Mouse (Mus musculus) ES-E14 (cell line): Measurements from ENCODE around the gene Frat2. TPM values are rescaled to one million over a fixed set of nuclear protein-coding genes. Genes with fewer than 3 reads are reported as not detected.

Experiments
- DNase-seq: peaks from one replicate; pipeline ENCODE4 v3.0.0-alpha.2; 2013; ENCODE audit warnings: low read depth, low spot score
- H3K27ac ChIP-seq: 2 replicates; pipeline ENCODE4 v1.5.1; 2012; ENCODE audit warnings: low read depth, mild to moderate bottlenecking, low read length, moderate library complexity, mixed read lengths; ENCODE audit not compliant: poor library complexity, insufficient read depth, severe bottlenecking
- H3K36me3 ChIP-seq: 2 replicates; pipeline ENCODE4 v1.6.1; 2012; ENCODE audit warnings: mild to moderate bottlenecking, low read length, moderate library complexity, mixed read lengths; ENCODE audit not compliant: control insufficient read depth, poor library complexity, insufficient read depth, severe bottlenecking
- H3K4me1 ChIP-seq, 2 experiments: fragments of 150-350 bp in 1 of 2; sonication (generic) in 1 of 2; 2 replicates each; pipeline ENCODE4 v1.6.1; 2012; ENCODE audit warnings: low read length in 2 of 2, mild to moderate bottlenecking in 1 of 2, mixed read lengths in 1 of 2; ENCODE audit not compliant: control insufficient read depth in 2 of 2, insufficient read depth in 2 of 2, poor library complexity in 1 of 2
- H3K4me3 ChIP-seq, 2 experiments: fragments of 150-350 bp in 1 of 2; sonication (generic) in 1 of 2; 2 replicates each; pipeline ENCODE4 v1.5.1; 2012; ENCODE audit warnings: low read length in 2 of 2, low read depth in 1 of 2, mild to moderate bottlenecking in 1 of 2, mixed read lengths in 1 of 2; ENCODE audit not compliant: insufficient read depth in 1 of 2, poor library complexity in 1 of 2, severe bottlenecking in 1 of 2
- H3K9ac ChIP-seq: 2 replicates; pipeline ENCODE4 v1.6.1; 2012; ENCODE audit warnings: low read depth, mild to moderate bottlenecking, low read length, mixed read lengths; ENCODE audit not compliant: poor library complexity, insufficient read depth, severe bottlenecking
- H3K9me3 ChIP-seq: fragments of 150-350 bp; sonication (generic); 2 replicates; pipeline ENCODE4 v1.6.1; 2012; ENCODE audit warnings: low read depth, mild to moderate bottlenecking, low read length; ENCODE audit not compliant: control insufficient read depth, insufficient read depth
- CHD2 ChIP-seq: IDR thresholded peaks from 2 replicates; pipeline ENCODE4 v1.6.1; 2014; ENCODE audit warnings: mild to moderate bottlenecking, low read depth, low read length, inconsistent platforms
- HCFC1 ChIP-seq: IDR thresholded peaks from 2 replicates; pipeline ENCODE4 v1.6.1; 2012; ENCODE audit warnings: low read length, inconsistent platforms, borderline replicate concordance; ENCODE audit not compliant: insufficient read depth
- MAFK ChIP-seq: IDR thresholded peaks from 2 replicates; pipeline ENCODE4 v1.6.1; 2014; ENCODE audit warnings: mild to moderate bottlenecking, low read depth, low read length, inconsistent platforms; ENCODE audit not compliant: insufficient read depth
- ZC3H11A ChIP-seq: IDR thresholded peaks from 2 replicates; pipeline ENCODE4 v1.6.1; 2012; ENCODE audit warnings: low read depth, mild to moderate bottlenecking, inconsistent platforms, low read length, borderline replicate concordance
- ZNF384 ChIP-seq: IDR thresholded peaks from 2 replicates; pipeline ENCODE4 v1.6.1; 2012; ENCODE audit warnings: low read depth, low read length, inconsistent platforms
- in situ Hi-C, 2 experiments: fragments of 600-800 bp; cut with MboI; formaldehyde crosslinking; loops; one replicate each; pipeline ENCODE4 v1.15.1; 2025; ENCODE audit warnings: low sequenced_read_pairs in 2 of 2, inconsistent platforms in 1 of 2; ENCODE audit not compliant: unreplicated experiment in 2 of 2
- total RNA-seq: library from RNA; depleted of rRNA; stranded (reverse); fragments of 300-350 nt; gene quantifications from 2 replicates; pipeline ENCODE4 v1.2.3, GENCODE M21; 2012

Gene Frat2
- total RNA-seq, 1 experiment = 4.5 TPM

GRCm38 (mm10) chr19:41828941-41829340 lies 19.0 kb downstream of the Frat2 start:
- TF ChIP-seq ZC3H11A (no peak), ZNF384 (no peak), HCFC1 (no peak), CHD2 (no peak), MAFK (no peak)
- H3K4me3 ChIP-seq = peak overlapping the region; percentile 49 to 77; a peak in 3 of 4 replicates
- no peaks in the 10 kb centered on the region for H3K9me3 ChIP-seq
- H3K27ac ChIP-seq = no peak overlapping the region
- H3K36me3 ChIP-seq = no peaks in the 10 kb centered on the region
- peaks cover 0 to 7% of the 10 kb centered on the region in 2 experiments; a peak in 1 of 4 replicates for H3K4me1 ChIP-seq
- DNase-seq = no peak
- in situ Hi-C loops = no loop called here
- H3K9ac ChIP-seq = peak overlapping the region; percentile 24; the same call in 1 of the 2 replicates

GRCm38 (mm10) chr19:41826529-41826928 lies 21.4 kb downstream of the Frat2 start:
- in situ Hi-C loops = no loop called here
- no peak overlapping the region for H3K27ac ChIP-seq
- no peak for DNase-seq
- TF ChIP-seq ZNF384 (no peak), HCFC1 (no peak), CHD2 (no peak), MAFK (no peak), ZC3H11A (no peak)
- H3K4me1 ChIP-seq = peaks cover 0 to 2% of the 10 kb centered on the region in 2 experiments; a peak in 1 of 4 replicates
- H3K4me3 ChIP-seq = no peak overlapping the region
- H3K36me3 ChIP-seq = no peaks in the 10 kb centered on the region
- H3K9me3 ChIP-seq = no peaks in the 10 kb centered on the region
- H3K9ac ChIP-seq = no peak overlapping the region

GRCm38 (mm10) chr19:41824950-41825349 lies 23.0 kb downstream of the Frat2 start:
- Histone ChIP-seq H3K4me3 (no peak overlapping the region), H3K27ac (no peak overlapping the region), H3K4me1 (peaks cover 0 to 4% of the 10 kb centered on the region in 2 experiments; a peak in 1 of 4 replicates), H3K36me3 (no peaks in the 10 kb centered on the region), H3K9ac (no peak overlapping the region), H3K9me3 (no peaks in the 10 kb centered on the region)
- in situ Hi-C loops = no loop called here
- DNase-seq = no peak
- TF ChIP-seq HCFC1 = no peak
- TF ChIP-seq MAFK = no peak
- no peak for TF ChIP-seq ZNF384
- no peak for TF ChIP-seq CHD2
- no peak for TF ChIP-seq ZC3H11A

- in situ Hi-C loops = no loop called here
- H3K9me3 ChIP-seq = no peaks in the 10 kb centered on the region
- no peak overlapping the region for H3K9ac ChIP-seq
- H3K36me3 ChIP-seq = no peaks in the 10 kb centered on the region
- H3K4me1 ChIP-seq = peaks cover 2 to 3% of the 10 kb centered on the region in 2 experiments; a peak in 1 of 4 replicates
- DNase-seq = no peak
- H3K4me3 ChIP-seq = no peak overlapping the region
- no peak overlapping the region for H3K27ac ChIP-seq
- no peak for TF ChIP-seq CHD2
- TF ChIP-seq MAFK = no peak
- TF ChIP-seq ZC3H11A = no peak
- no peak for TF ChIP-seq ZNF384
- TF ChIP-seq HCFC1 = no peak
Measured at GRCm38 (mm10) chr19:41822589-41822988, 25.3 kb downstream of the Frat2 start.
